ENCODE assay signal across 19 mouse cellular contexts in the genomic region with DNA sequence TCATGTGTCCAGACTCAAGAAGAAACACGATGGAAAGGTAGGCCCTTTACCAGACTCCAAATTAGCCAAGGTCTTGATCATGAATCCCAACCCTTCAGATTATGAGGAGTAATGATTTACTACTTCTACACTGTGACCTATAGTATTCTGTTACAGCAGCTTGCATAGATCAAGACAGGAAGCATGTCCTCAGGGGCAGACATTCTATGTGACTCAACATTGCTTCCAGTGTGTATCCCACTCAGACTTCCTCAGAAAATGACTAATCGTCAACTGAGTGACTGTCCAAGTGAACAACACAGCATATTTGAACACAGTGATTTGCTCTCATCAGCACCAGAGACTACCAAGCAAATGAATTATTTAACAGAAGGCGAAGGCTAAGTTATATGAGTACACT.
"Had no signal": no experiment of that assay in that cellular context is flagged by ENCODE, and none has a peak within 500 bp of the region (broad histone marks: within the 10 kb centered on the region; RNA-seq: fewer than 3 reads in every experiment).

No protein-coding gene starts in this region.

- H3K9me3 ChIP-seq: midbrain, embryonic 10.5 days; midbrain, embryonic 12.5 days; neural tube, embryonic 13.5 days; neural tube, embryonic 15.5 days had no signal

- H3K4me1 ChIP-seq: midbrain, embryonic 12.5 days had no signal

- H3K4me2 ChIP-seq: lung, embryonic 14.5 days; midbrain, embryonic 12.5 days; neural tube, embryonic 13.5 days; neural tube, embryonic 15.5 days had no signal

- H3K36me3 ChIP-seq: midbrain, embryonic 10.5 days; midbrain, embryonic 12.5 days; neural tube, embryonic 13.5 days; neural tube, embryonic 15.5 days had no signal

- H3K27ac ChIP-seq: midbrain, embryonic 10.5 days; midbrain, embryonic 12.5 days; neural tube, embryonic 13.5 days; neural tube, embryonic 15.5 days had no signal

- DNase-seq: lung, adult 18-20 months; lung, embryonic 14.5 days; lung, postnatal 10 days; lung, postnatal 4 days; midbrain, embryonic 14.5 days; retina, postnatal 1 day; right cerebral cortex, adult 18-20 months; right cerebral cortex, postnatal 25 days; right cerebral cortex, postnatal 4 days; spleen, adult 18-20 months; thymus, adult 18-20 months; thymus, postnatal 14 days; thymus, postnatal 36 days had no signal

- H3K27me3 ChIP-seq: midbrain, embryonic 12.5 days; neural tube, embryonic 13.5 days; neural tube, embryonic 15.5 days had no signal

- H3K4me3 ChIP-seq: midbrain, embryonic 10.5 days; midbrain, embryonic 12.5 days; myocyte; neural tube, embryonic 13.5 days; neural tube, embryonic 15.5 days had no signal

- ATAC-seq: midbrain, embryonic 16.5 days had no signal

- H3K9ac ChIP-seq: lung, embryonic 14.5 days; midbrain, embryonic 12.5 days; neural tube, embryonic 13.5 days; neural tube, embryonic 15.5 days had no signal
